Mouse (Mus musculus) heart, embryonic 15.5 days (tissue): Measurements from ENCODE around the gene Ikbip. TPM values are rescaled to one million over a fixed set of nuclear protein-coding genes. Genes with fewer than 3 reads are reported as not detected.

Source experiments
- ATAC-seq: fragments of 200-750 bp; cut with Nextera tagmentation; replicated peaks from 2 replicates; pipeline ENCODE4 v1.8.0; 2017; ENCODE audit warnings: low read depth, moderate TSS enrichment; ENCODE audit not compliant: insufficient number of reproducible peaks, insufficient read depth, low FRiP score
- H3K27ac ChIP-seq: fragments of 300-500 bp; sonication (generic); 2 replicates; pipeline ENCODE4 v1.5.1; 2015; ENCODE audit warnings: mild to moderate bottlenecking, inconsistent platforms
- H3K27me3 ChIP-seq: fragments of 300-500 bp; sonication (generic); 2 replicates; pipeline ENCODE4 v1.6.1; 2015; ENCODE audit warnings: inconsistent platforms
- H3K36me3 ChIP-seq: fragments of 300-500 bp; sonication (generic); 2 replicates; pipeline ENCODE4 v1.6.1; 2015; ENCODE audit warnings: mild to moderate bottlenecking, inconsistent platforms
- H3K4me1 ChIP-seq: fragments of 300-500 bp; sonication (generic); replicated peaks from 2 replicates; pipeline ENCODE4 v1.6.1; 2015; ENCODE audit warnings: inconsistent platforms
- H3K4me2 ChIP-seq: fragments of 300-500 bp; sonication (generic); 2 replicates; pipeline ENCODE4 v1.6.1; 2015; ENCODE audit warnings: inconsistent platforms, mild to moderate bottlenecking, moderate library complexity
- H3K4me3 ChIP-seq: fragments of 300-500 bp; sonication (generic); 2 replicates; pipeline ENCODE4 v1.5.1; 2015; ENCODE audit warnings: mild to moderate bottlenecking, inconsistent platforms
- H3K9ac ChIP-seq: fragments of 300-500 bp; sonication (generic); 2 replicates; pipeline ENCODE4 v1.6.1; 2015; ENCODE audit warnings: mild to moderate bottlenecking, inconsistent platforms
- H3K9me3 ChIP-seq: fragments of 300-500 bp; sonication (generic); replicated peaks from 2 replicates; pipeline ENCODE4 v1.6.1; 2016; ENCODE audit warnings: inconsistent platforms
- WGBS: fragments of 180-500 bp; shearing (Covaris S2); methylation state at CpG from one replicate; pipeline ENCODE4 v1.1.7; 2015; ENCODE audit warnings: mixed read lengths; 5-methylcytosine and 5-hydroxymethylcytosine counted together
- polyA plus RNA-seq: library from polyadenylated mRNA; unstranded; fragments of >200 nt; fragmentation: Nextera tagmentation; extraction: Ambion mirVana; gene quantifications from 2 replicates; pipeline ENCODE4 v1.2.1, GENCODE M21; 2015

Ikbip gene
- polyA plus RNA-seq: 38.4 and 38.7 TPM in 2 replicates

DNA sequence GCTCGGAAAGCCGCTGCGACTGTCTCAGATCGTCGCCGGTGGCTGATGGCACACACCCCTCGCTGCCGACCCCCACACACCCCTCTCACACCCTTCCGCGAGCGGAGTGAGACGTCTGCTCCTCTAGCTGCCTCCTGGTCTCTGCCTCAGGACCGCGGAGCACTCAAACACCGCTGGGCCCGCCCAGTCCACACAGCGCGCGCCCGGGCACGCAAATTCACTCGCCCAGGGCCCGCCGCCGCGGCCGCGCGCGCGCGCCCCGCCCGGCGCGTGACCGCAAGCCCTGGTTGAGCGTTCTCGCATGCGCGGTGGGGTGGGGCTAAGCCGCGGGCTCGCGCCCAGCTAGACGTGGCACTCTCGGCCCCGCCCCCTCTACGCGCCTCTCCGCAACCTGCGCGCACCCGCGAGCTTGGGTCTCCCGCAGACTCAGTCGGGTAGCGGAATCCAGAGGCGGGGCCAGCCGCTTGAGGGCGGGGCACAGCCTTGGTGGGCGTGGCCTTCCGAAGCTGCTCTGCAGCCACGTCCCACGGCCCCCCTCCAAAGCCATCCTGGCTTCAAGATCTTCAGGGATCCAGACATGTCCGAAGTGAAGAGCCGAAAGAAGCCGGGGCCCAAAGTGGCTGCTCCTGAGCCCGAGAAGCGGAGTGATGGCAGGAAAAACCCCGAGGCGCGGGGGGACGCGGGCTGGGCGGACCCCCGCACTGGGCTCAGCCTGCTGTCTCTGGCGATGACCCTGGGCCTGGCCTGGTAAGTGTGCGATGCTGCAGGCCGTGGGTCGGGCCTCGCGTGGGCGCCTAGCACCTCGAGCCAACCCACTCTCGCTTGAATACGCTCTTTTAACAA is at the start of gene Ikbip, which contains the start of gene Apaf1:
TSS of gene Ikbip (plus strand) at position 391 of the 843 bp plus-strand sequence.
TSS of gene Apaf1 (minus strand) at position 221 of the 843 bp plus-strand sequence.
- H3K4me1 ChIP-seq: peaks cover 6% of the 10 kb centered on the region; the same call in 1 of the 2 replicates
- no peaks in the 10 kb centered on the region for H3K9me3 ChIP-seq
- H3K27ac ChIP-seq: peak within 1 kb of the TSS; percentile 93
- H3K27me3 ChIP-seq: no peaks in the 10 kb centered on the region
- H3K36me3 ChIP-seq: peaks cover 11% of the 10 kb centered on the region
- peak within 1 kb of the TSS; percentile 86 for H3K4me2 ChIP-seq
- peak within 1 kb of the TSS; percentile 99 for H3K4me3 ChIP-seq
- H3K9ac ChIP-seq: peak within 1 kb of the TSS; percentile 94
- ATAC-seq: peak; percentile 96
- WGBS: under 1% methylated on average over 87 of the region's 87 CpGs

DNA sequence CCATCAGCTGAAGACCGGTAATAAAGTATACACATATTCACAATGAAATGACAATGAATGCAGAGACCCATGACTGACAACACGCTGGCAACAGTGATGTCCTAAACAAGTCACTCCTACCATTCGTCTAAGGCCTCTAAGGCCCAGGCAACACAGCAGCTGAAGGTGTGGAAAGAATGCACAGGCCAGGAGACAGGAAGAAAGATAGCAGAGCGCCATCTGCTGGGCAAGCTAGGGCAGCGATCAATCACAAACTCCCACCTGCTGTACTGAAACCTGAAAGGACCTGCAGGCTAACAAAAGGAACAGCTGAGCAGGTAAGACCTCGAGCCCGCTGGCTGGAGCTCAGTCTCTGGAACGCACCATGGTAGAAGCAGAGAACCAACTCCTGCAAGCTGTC is 48.8 kb upstream of the Ikbip start:
- Histone ChIP-seq H3K4me3 (no peak overlapping the region), H3K27me3 (no peaks in the 10 kb centered on the region), H3K4me2 (no peak overlapping the region), H3K27ac (no peak overlapping the region), H3K9me3 (no peaks in the 10 kb centered on the region), H3K36me3 (peaks cover 31% of the 10 kb centered on the region), H3K9ac (no peak overlapping the region), H3K4me1 (no peaks in the 10 kb centered on the region; the same call in 1 of the 2 replicates)
- ATAC-seq: no peak
- WGBS: 31% methylated on average over 8 of the region's 8 CpGs

DNA sequence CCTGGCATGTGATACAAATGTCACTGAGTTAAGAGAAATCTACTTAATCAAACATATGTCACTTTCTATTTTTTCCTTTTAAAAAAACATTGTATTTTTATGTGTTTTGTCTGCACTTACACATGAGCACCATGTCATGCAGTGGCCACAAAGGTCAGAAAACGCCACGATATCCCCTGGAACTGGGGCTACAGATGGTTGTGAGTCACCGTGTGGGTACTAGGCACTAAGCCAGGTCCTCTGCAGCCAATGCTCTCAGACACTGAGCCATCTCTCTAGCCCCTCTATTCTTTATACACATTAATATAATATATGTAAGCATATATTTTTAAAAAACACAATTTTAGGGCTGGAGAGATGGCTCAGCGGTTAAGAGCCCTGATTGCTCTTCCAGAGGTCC is 33.0 kb upstream of the Ikbip start:
- Histone ChIP-seq H3K4me3 (no peak overlapping the region), H3K9ac (no peak overlapping the region), H3K4me1 (no peaks in the 10 kb centered on the region), H3K27me3 (no peaks in the 10 kb centered on the region), H3K36me3 (peaks cover 41% of the 10 kb centered on the region), H3K9me3 (no peaks in the 10 kb centered on the region), H3K27ac (no peak overlapping the region), H3K4me2 (no peak overlapping the region)
- ATAC-seq: no peak
- WGBS: 86% methylated on average over 4 of the region's 4 CpGs

DNA sequence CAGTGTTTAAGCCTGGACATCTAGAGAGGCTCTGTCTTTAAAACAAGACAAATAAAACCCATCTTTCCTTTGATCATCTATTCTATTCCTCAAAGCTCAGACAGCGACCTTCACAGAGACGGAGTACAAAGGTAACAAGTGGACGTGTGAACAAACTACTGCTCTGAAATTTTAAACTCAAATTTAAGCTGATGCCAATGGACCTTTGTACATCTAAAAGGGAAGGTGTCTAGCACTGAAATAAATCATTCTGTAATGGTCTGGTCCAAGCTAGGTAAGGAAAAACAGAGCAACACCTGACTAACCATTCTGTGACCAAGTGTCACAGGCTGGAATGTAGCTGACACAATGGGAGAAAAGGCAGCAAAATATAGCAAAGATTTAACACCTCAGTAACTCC is 31.6 kb upstream of the Ikbip start:
- Histone ChIP-seq H3K27ac (no peak overlapping the region), H3K27me3 (no peaks in the 10 kb centered on the region), H3K4me1 (no peaks in the 10 kb centered on the region), H3K9me3 (no peaks in the 10 kb centered on the region), H3K9ac (no peak overlapping the region), H3K4me3 (no peak overlapping the region), H3K36me3 (peaks cover 42% of the 10 kb centered on the region), H3K4me2 (no peak overlapping the region)
- 91% methylated on average over 3 of the region's 3 CpGs for WGBS
- no peak for ATAC-seq

DNA sequence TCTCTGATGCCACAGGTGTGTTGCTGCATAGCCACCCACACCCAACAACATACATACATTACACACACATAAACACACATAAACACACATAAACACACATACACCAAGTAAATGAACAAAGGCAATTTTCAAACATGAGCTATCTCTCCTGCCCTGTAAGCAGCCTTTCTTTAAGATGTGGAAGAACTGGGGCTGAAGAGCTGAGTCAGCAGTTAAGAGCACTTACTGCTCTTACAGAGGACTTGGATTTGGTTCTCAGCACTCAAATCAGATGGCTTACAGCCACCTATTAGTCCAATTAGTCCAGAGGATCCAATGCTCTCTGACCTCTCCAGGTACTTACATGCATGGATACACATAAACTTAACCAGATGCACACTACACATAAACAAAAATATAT is 30.0 kb upstream of the Ikbip start:
- Histone ChIP-seq H3K27ac (no peak overlapping the region), H3K9me3 (no peaks in the 10 kb centered on the region), H3K36me3 (peaks cover 32% of the 10 kb centered on the region), H3K4me3 (no peak overlapping the region), H3K9ac (no peak overlapping the region), H3K27me3 (no peaks in the 10 kb centered on the region), H3K4me1 (no peaks in the 10 kb centered on the region), H3K4me2 (no peak overlapping the region)
- ATAC-seq: no peak

DNA sequence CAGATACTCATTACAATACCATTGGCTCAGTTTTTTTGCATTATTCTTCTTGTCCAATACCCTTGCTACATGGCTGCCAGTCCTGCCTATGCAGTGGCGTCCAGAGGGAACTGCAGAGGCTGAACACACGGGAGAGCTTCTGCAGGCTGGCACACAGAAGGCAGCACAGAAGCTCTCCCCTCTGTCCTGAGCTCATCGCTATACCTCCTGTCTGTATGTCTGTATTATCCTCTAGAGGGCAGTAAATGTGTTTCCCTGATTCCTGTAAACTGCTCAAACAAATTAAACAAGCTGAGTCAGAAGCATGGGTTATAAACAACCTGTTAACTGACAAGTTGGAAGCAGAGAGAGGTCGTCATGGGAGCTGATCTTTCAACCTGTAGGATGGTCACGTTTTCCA is 22.0 kb upstream of the Ikbip start:
- no peaks in the 10 kb centered on the region for H3K9me3 ChIP-seq
- H3K4me1 ChIP-seq: no peaks in the 10 kb centered on the region
- peaks cover 28% of the 10 kb centered on the region for H3K36me3 ChIP-seq
- WGBS: 40% methylated on average over 5 of the region's 5 CpGs
- no peak overlapping the region for H3K4me3 ChIP-seq
- H3K4me2 ChIP-seq: no peak overlapping the region
- no peak overlapping the region for H3K9ac ChIP-seq
- ATAC-seq: no peak
- H3K27me3 ChIP-seq: no peaks in the 10 kb centered on the region
- no peak overlapping the region for H3K27ac ChIP-seq

DNA sequence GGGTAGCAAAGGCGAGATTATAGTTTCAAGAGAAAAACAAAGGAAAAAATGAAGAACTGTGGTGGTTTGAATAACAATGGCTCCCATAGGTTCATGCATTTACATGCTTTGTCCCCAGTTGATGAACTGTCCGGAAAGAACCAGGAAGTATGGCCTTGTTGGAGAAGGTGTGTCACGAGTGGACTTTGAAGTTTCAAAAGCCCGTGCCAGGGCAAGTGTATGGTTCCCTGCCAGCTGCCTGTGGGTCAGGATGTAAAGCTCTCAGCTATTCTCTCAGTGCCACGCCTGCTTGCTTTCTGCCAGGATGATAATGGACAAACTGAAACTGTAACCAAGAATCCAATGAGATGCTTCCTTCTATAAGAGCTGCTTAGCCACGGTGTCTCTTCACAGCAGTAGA is 20.4 kb upstream of the Ikbip start:
- no peaks in the 10 kb centered on the region for H3K27me3 ChIP-seq
- no peak for ATAC-seq
- no peaks in the 10 kb centered on the region for H3K4me1 ChIP-seq
- 91% methylated on average over 6 of the region's 6 CpGs for WGBS
- no peak overlapping the region for H3K27ac ChIP-seq
- H3K4me3 ChIP-seq: no peak overlapping the region
- no peak overlapping the region for H3K9ac ChIP-seq
- peaks cover 40% of the 10 kb centered on the region for H3K36me3 ChIP-seq
- no peaks in the 10 kb centered on the region for H3K9me3 ChIP-seq
- no peak overlapping the region for H3K4me2 ChIP-seq

DNA sequence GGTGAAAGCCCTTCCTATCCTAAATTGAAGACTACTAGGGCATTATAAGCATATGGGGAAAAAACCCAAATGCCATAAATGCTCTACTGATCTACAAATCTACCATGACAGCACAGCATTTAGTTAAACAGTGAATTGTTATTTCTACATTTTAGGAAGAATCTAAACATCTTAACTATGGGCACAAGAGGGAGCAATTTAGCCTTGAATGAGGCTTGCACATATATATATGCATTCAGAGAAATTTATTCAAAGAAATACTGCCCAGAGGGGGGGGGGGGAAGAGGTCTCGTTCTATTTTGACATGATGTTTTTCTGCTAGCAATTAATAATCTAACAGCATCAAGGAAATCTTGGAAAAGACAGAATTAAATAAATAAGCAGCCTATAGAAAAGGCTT is 11.0 kb upstream of the Ikbip start:
- H3K4me1 ChIP-seq: no peaks in the 10 kb centered on the region
- H3K4me3 ChIP-seq: no peak overlapping the region
- H3K9me3 ChIP-seq: no peaks in the 10 kb centered on the region
- ATAC-seq: no peak
- WGBS: 77% methylated on average over 1 of the region's 1 CpGs
- H3K4me2 ChIP-seq: no peak overlapping the region
- H3K9ac ChIP-seq: no peak overlapping the region
- no peak overlapping the region for H3K27ac ChIP-seq
- peaks cover 31% of the 10 kb centered on the region for H3K36me3 ChIP-seq
- no peaks in the 10 kb centered on the region for H3K27me3 ChIP-seq

DNA sequence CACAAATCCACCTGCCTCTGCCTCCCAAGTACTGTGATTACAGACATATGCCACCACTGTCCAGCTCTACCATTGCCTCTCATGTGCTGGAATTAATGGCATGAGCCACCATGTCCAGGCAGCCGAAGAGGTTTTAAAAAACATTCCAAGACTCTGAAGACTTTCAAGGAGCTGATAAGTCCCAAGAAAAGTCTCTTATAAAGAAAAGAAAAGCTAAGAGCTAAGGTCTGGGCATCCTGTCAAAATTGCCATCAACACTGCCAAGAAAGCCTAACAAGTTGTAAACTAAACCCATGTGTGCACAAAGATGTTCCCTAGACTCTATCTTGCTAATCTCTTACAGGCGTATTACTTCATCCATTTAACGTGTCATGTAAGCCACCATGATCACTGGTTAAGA is 9.4 kb upstream of the Ikbip start:
- Histone ChIP-seq H3K4me1 (no peaks in the 10 kb centered on the region), H3K9ac (no peak overlapping the region), H3K9me3 (no peaks in the 10 kb centered on the region), H3K36me3 (peaks cover 34% of the 10 kb centered on the region), H3K4me3 (no peak overlapping the region), H3K27me3 (no peaks in the 10 kb centered on the region), H3K27ac (no peak overlapping the region), H3K4me2 (no peak overlapping the region)
- ATAC-seq: no peak
- WGBS: 55% methylated on average over 3 of the region's 3 CpGs

DNA sequence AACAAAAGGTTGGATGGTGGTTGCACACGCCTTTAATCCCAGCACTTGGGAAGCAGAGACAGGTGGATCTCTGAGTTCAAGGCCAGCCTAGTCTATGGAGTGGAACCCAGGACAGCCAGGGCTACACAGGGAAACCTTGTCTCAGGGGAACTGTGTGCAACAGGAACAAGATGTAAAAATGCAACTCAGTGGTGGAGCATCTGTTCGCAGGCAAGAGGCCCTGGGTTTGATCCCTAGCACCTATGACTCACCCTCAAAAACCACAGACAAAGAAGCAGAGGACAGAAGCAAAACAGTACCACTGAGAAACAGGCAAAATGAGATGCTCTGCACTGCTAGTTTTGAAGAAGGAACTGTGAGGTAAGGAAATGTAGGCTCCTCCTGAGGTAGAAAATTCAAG is 6.1 kb upstream of the Ikbip start:
- H3K4me2 ChIP-seq: no peak overlapping the region
- peaks cover 41% of the 10 kb centered on the region for H3K36me3 ChIP-seq
- 73% methylated on average over 2 of the region's 2 CpGs for WGBS
- H3K9ac ChIP-seq: no peak overlapping the region
- H3K4me3 ChIP-seq: no peak overlapping the region
- no peaks in the 10 kb centered on the region for H3K27me3 ChIP-seq
- H3K9me3 ChIP-seq: no peaks in the 10 kb centered on the region
- no peak for ATAC-seq
- H3K27ac ChIP-seq: no peak overlapping the region
- no peaks in the 10 kb centered on the region for H3K4me1 ChIP-seq

DNA sequence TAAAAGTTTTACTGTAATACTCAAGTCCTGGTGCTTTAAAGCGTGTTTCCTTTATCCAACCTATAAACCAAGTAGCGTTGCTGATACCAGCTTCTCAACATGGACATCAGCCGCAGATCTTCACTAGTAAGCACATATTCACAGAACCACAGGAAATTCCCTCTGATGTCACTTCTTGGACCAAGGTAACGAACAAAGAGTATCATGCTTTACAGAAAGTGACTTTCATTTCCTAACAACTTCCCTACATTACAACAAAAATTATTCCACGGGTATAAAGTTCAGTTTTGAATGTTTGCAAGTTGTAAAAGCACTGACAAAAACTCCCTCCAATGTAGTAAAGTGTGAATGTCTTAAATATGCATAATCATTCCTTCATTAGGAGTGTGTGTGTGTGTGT is 2.2 kb upstream of the Ikbip start:
- Histone ChIP-seq H3K4me2 (0 out of 2 replicates have a peak overlapping the region, but pooled peaks have one; percentile 25), H3K9ac (no peak overlapping the region), H3K27ac (no peak overlapping the region), H3K27me3 (no peaks in the 10 kb centered on the region), H3K4me1 (peaks cover 6% of the 10 kb centered on the region; the same call in 1 of the 2 replicates), H3K4me3 (no peak overlapping the region), H3K9me3 (no peaks in the 10 kb centered on the region), H3K36me3 (peaks cover 31% of the 10 kb centered on the region)
- ATAC-seq: no peak
- 67% methylated on average over 5 of the region's 5 CpGs for WGBS
